Mouse (Mus musculus): ENCODE measurements around the gene Map7. TPM values are rescaled to one million over a fixed set of nuclear protein-coding genes. Genes with fewer than 3 reads are reported as not detected.
A peak's percentile ranks its signal among the peaks of the same experiment; 100 is the strongest.

Map7 gene
- polyA plus RNA-seq, 1 experiment: 3.6 TPM

DNA sequence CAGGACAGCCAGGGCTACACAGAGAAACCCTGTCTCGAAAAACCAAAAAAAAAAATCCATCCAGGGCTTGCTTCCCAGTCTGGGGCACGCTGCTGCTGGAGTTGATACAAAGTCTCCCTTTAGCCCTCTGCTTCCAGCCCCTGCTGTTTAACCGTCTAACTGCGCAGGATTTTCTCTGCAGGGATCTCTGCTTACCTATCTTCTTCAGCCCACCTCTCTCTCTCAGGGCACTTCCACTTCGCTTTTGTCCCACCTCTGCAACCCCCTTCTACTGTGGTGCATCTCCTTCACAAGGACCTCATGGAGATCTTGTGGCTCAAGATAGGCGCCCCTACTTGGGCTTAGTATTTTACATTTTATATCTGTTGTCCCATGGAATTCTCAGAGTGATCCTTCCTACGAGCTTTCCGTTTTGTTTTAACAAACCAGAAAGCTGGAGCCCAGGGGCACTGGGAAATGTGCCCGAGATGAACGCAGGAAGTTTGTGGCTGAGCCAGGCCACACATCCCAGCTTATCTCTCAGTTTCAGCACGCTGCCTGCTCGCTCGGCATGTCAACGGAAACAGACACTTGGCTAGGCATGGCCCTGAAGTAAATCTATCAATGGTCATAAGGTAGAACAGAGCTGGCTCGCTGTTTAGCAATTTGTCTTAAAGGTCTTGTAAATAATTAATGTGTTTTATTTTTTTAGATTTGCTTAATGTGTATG lies 12.8 kb upstream of the Map7 start:
- no peak overlapping the region for H3K4me3 ChIP-seq (ENCODE audit: insufficient read depth, low read depth, low read length)
- no peak overlapping the region for H3K27ac ChIP-seq (replicated peaks; ENCODE audit: low read depth, low read length)
- no peaks in the 10 kb centered on the region for H3K4me1 ChIP-seq (ENCODE audit: control insufficient read depth, insufficient read depth, insufficient read length, low read length)

DNA sequence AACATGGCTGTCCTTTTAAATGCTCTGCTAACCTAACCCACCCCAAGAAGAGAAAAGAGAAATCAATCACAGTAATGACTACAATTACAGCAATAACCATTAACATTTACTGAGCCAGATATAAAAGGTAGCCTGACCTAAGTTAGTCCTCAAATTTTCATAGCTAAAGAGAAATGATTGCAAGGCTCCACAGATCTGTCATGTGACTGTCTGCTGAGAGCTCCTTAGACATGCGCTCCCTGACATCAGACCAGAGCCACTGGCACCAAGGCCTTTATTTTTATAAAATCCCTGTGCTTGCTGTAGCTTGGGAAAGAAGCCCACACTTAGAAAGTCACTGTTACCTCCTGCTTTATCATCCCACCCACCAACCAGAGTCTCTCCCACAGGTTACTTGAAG lies 11.8 kb upstream of the Map7 start:
- no peaks in the 10 kb centered on the region for H3K4me1 ChIP-seq (ENCODE audit: control insufficient read depth, insufficient read depth, insufficient read length, low read length)
- H3K4me3 ChIP-seq (ENCODE audit: insufficient read depth, low read depth, low read length): no peak overlapping the region
- H3K27ac ChIP-seq (replicated peaks; ENCODE audit: low read depth, low read length): no peak overlapping the region

DNA sequence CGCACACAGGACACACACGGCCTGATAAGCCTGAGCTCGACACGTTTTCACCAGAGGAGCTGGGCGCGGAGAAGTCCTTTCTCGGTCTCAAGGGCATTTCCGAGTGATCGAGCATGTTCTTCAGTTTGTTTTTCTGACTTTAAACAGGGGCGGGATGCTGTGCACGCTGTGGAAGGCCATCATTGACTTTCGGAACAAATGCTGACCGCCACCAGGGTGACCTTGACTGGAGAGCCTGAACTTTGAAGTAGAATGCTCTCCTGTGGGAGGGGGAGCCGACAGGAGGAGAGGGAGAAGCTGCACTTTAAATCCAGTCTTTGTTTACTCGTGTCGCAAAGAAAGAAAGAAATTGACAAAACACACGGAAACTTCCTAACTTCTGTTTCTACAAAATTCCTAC lies 6.9 kb upstream of the Map7 start:
- no peak overlapping the region for H3K4me3 ChIP-seq (ENCODE audit: insufficient read depth, low read depth, low read length)
- no peak overlapping the region for H3K27ac ChIP-seq (replicated peaks; ENCODE audit: low read depth, low read length)
- H3K4me1 ChIP-seq (ENCODE audit: control insufficient read depth, insufficient read depth, insufficient read length, low read length): no peaks in the 10 kb centered on the region

- Histone ChIP-seq H3K4me3 (ENCODE audit: insufficient read depth, low read depth, low read length) (peak overlapping the region; percentile 45), H3K4me1 (ENCODE audit: control insufficient read depth, insufficient read depth, insufficient read length, low read length) (no peaks in the 10 kb centered on the region), H3K27ac (replicated peaks; ENCODE audit: low read depth, low read length) (no peak overlapping the region)
These were observed 476 bp downstream of the Map7 start for GRCm38 (mm10) chr10:20148773-20149120.

DNA sequence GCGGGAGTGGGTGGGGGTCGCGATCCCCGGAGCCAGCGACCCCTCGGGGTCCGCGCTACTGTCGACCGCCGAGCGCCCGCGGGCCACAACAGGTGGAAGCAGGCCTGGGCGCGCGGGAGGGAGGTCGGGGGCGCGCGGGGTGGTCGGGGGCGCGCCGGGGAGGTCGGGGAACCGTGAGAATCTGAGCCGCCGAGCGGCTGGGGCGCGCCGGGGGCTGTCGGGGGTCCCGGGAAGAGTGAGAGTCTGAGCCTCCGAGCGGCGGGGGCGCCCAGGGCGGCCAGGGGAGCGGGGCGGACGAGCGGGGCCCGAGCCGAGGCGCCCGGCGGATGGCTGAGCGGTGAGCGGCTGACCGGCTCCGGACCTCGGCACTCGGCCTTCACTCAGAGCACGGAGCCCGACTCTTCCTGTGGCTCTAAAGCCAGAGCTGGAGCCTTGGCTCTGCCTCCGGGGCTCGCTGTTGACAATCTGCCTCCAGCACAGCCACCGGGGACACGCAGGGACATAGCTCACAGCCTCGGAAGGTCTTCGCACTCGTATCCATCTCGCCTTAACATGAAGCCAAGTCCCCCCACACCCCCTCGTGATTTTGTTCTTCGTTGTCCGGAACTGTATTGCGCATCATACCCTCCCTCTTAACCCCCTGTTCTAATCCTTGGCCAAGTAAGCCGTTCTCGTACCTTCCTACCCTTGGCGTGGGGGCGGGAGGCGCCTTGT lies 1.0 kb downstream of the Map7 start:
- peak overlapping the region; percentile 45 for H3K4me3 ChIP-seq (ENCODE audit: insufficient read depth, low read depth, low read length)
- H3K27ac ChIP-seq (replicated peaks; ENCODE audit: low read depth, low read length): no peak overlapping the region
- H3K4me1 ChIP-seq (ENCODE audit: control insufficient read depth, insufficient read depth, insufficient read length, low read length): no peaks in the 10 kb centered on the region

DNA sequence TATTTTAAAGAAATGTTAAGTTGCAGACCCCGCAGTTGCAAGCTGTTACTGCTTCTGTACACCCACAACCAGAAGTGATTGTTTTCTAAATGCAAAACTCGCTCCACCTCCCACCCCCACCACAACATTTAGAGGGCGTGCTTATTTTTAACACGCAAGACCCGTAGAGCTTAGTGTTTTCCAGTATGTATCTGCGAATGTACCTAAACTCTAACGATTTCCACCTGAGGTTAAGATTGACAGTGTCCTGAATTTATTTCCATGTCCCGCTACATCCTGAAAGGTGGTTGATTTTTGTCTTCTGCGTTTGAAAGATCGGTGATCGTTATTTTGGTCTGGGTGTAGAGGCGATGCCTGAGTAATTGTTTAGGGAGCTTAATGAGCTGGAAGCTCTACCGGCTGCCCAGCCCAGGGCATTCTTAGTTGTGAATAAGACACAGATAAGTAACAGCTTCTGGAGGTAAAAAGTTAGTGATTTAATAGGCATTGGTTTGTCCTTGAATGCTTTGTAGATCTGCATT lies 1.6 kb downstream of the Map7 start:
- Histone ChIP-seq H3K27ac (replicated peaks; ENCODE audit: low read depth, low read length) (no peak overlapping the region), H3K4me3 (ENCODE audit: insufficient read depth, low read depth, low read length) (peak overlapping the region; percentile 45), H3K4me1 (ENCODE audit: control insufficient read depth, insufficient read depth, insufficient read length, low read length) (no peaks in the 10 kb centered on the region)

DNA sequence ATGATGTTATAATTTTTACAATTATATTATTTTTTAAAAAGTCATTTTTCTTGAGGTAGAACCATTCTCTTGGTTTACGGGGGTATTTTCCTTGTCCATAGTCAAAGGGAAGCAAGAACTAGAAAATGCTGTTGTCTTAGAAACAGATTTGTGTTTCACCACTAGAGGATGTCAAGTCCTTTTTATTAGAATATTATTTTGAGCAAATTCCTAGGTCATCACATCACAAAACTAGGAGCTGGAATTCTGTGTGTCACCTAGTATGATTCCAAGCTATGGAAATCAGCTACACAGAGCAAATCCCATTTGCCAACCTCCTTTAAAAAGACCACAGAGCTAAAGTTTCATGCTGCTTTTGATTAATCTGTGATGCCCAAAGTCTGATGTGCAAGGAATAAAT lies 3.9 kb downstream of the Map7 start:
- no peak overlapping the region for H3K27ac ChIP-seq (replicated peaks; ENCODE audit: low read depth, low read length)
- H3K4me3 ChIP-seq (ENCODE audit: insufficient read depth, low read depth, low read length): no peak overlapping the region
- no peaks in the 10 kb centered on the region for H3K4me1 ChIP-seq (ENCODE audit: control insufficient read depth, insufficient read depth, insufficient read length, low read length)

DNA sequence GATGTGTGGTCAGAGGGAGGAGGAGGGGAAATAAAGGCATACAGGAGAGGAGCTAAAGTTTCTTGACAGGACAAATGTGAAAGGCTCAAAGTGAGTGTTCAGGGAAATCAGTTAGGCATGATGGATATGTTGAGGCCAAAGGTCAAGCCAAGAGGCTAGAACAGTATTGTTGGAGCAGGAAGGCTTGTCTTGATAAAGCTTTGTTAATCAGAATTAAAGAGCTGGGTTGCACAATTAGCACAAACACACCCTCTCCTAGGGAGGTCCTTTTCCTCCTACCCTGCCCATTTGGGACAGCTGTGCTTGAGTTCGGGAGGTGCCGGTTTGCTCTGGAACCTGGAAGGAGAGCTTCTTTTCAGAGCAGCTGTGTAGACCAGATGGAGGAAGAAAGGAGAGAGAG lies 5.2 kb downstream of the Map7 start:
- H3K4me1 ChIP-seq (ENCODE audit: control insufficient read depth, insufficient read depth, insufficient read length, low read length): no peaks in the 10 kb centered on the region
- no peak overlapping the region for H3K27ac ChIP-seq (replicated peaks; ENCODE audit: low read depth, low read length)
- no peak overlapping the region for H3K4me3 ChIP-seq (ENCODE audit: insufficient read depth, low read depth, low read length)

DNA sequence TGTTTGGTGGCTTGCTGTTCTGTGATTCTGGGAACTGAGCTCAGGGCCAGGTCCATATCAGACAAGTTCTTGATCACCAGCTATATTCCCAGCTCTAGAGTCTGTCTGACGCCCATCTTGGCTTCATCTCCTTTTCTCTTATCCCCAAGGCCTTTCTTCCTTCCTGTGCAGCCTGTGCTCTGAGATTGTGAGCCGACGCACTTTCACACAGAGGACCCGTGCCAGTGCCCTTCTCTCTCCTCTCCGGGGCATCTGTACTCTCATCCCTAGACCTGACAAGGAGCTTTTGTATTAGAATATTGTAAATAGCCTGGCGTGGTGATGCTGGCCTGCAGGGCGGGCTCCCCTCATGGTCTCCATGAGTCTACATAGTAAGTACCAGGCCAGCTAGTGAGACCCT lies 7.1 kb downstream of the Map7 start:
- Histone ChIP-seq H3K27ac (replicated peaks; ENCODE audit: low read depth, low read length) (no peak overlapping the region), H3K4me1 (ENCODE audit: control insufficient read depth, insufficient read depth, insufficient read length, low read length) (no peaks in the 10 kb centered on the region), H3K4me3 (ENCODE audit: insufficient read depth, low read depth, low read length) (no peak overlapping the region)

GRCm38 (mm10) chr10:20157021-20157726 lies 8.9 kb downstream of the Map7 start:
- H3K4me3 ChIP-seq (ENCODE audit: insufficient read depth, low read depth, low read length): no peak overlapping the region
- H3K4me1 ChIP-seq (ENCODE audit: control insufficient read depth, insufficient read depth, insufficient read length, low read length): no peaks in the 10 kb centered on the region
- no peak overlapping the region for H3K27ac ChIP-seq (replicated peaks; ENCODE audit: low read depth, low read length)

DNA sequence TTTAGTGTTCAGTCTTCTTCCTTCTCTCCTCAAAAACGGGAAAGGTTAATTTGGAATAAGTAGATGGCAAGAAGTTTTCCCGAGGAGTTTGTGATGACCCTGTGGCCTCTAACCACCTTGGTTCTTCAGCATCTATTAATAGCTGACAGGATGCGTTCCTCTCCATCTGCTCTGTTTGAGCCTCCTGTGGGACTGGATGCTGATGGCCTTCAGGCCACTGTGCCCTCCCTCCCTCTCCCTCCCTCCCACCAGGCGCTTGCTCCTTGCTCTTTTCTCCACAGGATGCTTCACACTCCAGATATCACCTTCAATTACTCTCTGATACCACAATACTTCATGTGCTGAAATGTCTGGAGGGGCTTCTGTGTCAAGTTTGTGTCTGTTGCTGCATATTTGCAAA lies 10.5 kb downstream of the Map7 start:
- Histone ChIP-seq H3K4me1 (ENCODE audit: control insufficient read depth, insufficient read depth, insufficient read length, low read length) (no peaks in the 10 kb centered on the region), H3K27ac (replicated peaks; ENCODE audit: low read depth, low read length) (no peak overlapping the region), H3K4me3 (ENCODE audit: insufficient read depth, low read depth, low read length) (no peak overlapping the region)

DNA sequence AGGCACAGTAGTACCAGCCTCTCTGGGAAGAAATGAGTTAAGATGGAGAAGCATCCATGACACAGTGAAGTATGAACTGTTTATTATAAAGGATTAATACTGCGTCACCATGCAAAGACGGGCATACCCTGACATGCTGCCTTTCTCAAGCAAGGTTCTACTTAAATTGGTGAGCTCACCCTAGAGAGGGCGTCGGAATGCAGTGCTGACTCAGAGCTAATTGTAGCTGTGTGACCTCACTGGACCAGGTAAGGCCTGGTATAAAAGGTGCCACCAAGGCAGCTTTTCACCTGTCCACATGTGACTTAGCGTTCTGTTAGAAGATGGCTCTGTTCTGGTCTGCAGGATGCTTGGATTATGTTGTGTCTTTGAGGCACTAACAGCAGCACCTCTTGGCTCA lies 11.0 kb downstream of the Map7 start:
- H3K27ac ChIP-seq (replicated peaks; ENCODE audit: low read depth, low read length): no peak overlapping the region
- H3K4me1 ChIP-seq (ENCODE audit: control insufficient read depth, insufficient read depth, insufficient read length, low read length): no peaks in the 10 kb centered on the region
- no peak overlapping the region for H3K4me3 ChIP-seq (ENCODE audit: insufficient read depth, low read depth, low read length)

DNA sequence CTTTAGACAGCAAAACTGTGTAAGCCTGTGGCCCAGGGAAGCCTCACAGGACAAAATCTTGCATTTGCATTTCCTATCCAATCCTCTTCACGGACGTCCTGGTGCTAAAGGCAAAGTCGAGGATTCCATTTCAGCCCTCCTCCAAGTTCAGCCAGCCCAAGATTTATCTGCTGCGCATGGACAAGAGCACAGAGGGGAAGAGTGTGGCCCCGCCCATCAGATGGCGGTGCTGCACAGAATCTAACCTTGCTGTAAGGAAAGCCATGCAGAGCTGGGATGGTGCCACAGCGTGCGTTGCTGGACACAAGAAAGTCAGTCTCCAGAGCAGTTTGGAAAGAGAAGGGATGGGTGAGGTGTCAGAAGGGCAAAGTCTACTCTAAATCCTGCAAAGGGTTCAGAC lies 12.6 kb downstream of the Map7 start:
- Histone ChIP-seq H3K27ac (replicated peaks; ENCODE audit: low read depth, low read length) (no peak overlapping the region), H3K4me1 (ENCODE audit: control insufficient read depth, insufficient read depth, insufficient read length, low read length) (no peaks in the 10 kb centered on the region), H3K4me3 (ENCODE audit: insufficient read depth, low read depth, low read length) (no peak overlapping the region)

DNA sequence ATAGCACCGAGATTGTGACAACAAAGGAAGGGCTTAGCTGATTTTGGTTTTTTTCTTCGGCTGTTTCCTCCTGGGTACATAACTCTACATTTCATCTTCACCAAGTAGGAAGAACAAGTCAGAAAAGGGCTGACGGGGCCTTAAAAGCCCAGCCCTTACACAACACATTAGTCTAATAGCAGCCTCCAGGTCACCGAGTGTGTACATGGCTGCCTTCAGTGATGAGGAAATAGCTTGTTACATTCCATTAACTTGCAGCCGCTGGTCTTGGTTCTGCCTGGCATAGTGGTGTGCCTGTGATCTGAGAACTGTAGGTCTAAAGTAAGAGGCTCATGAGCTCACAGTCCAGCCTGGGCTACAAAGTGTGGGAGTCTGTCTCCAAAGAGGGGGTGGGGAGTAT lies 16.5 kb downstream of the Map7 start:
- Histone ChIP-seq H3K4me1 (ENCODE audit: control insufficient read depth, insufficient read depth, insufficient read length, low read length) (no peaks in the 10 kb centered on the region), H3K4me3 (ENCODE audit: insufficient read depth, low read depth, low read length) (no peak overlapping the region), H3K27ac (replicated peaks; ENCODE audit: low read depth, low read length) (no peak overlapping the region)

- Histone ChIP-seq H3K4me1 (ENCODE audit: control insufficient read depth, insufficient read depth, insufficient read length, low read length) (no peaks in the 10 kb centered on the region), H3K4me3 (ENCODE audit: insufficient read depth, low read depth, low read length) (no peak overlapping the region), H3K27ac (replicated peaks; ENCODE audit: low read depth, low read length) (no peak overlapping the region)
These were observed 18.5 kb downstream of the Map7 start for GRCm38 (mm10) chr10:20166797-20167196.
